Mouse (Mus musculus) kidney, postnatal 25 days (tissue): ENCODE data around the gene Rab32.
"Not testable (repeated sequence)": the region's sequence is repeated elsewhere in the genome, so short reads cannot be mapped to it uniquely, and the experiment has no call there.

Experiments
- DNase-seq, 2 experiments: peaks; one replicate each; pipeline ENCODE4 v3.0.0; 2021; ENCODE audit warnings: mixed read lengths in 2 of 2

Gene Rab32

GRCm38 (mm10) chr10:10557570-10558336 is at the start of gene Rab32:
Rab32 (minus strand) TSS chr10:10558265.
- DNase-seq = peak; percentile 94 to 96

- DNase-seq = no peak
Measured at GRCm38 (mm10) chr10:10600771-10601170, 42.7 kb upstream of the Rab32 start.

GRCm38 (mm10) chr10:10597495-10597894 is 39.4 kb upstream of the Rab32 start:
- DNase-seq = not testable (repeated sequence)

GRCm38 (mm10) chr10:10580811-10581210 is 22.7 kb upstream of the Rab32 start:
- no peak for DNase-seq

GRCm38 (mm10) chr10:10579821-10580220 is 21.8 kb upstream of the Rab32 start:
- no peak for DNase-seq

- no peak for DNase-seq
Measured at GRCm38 (mm10) chr10:10558337-10558711, 259 bp upstream of the Rab32 start.

GRCm38 (mm10) chr10:10557085-10557484 is 980 bp downstream of the Rab32 start:
- peak; percentile 81 to 87 for DNase-seq

- no peak for DNase-seq
Measured at GRCm38 (mm10) chr10:10555676-10556075, 2.4 kb downstream of the Rab32 start.

- no peak for DNase-seq
Measured at GRCm38 (mm10) chr10:10555221-10555620, 2.8 kb downstream of the Rab32 start.

- no peak for DNase-seq
Measured at GRCm38 (mm10) chr10:10550134-10550533, 7.9 kb downstream of the Rab32 start.

GRCm38 (mm10) chr10:10546623-10547022 is 11.4 kb downstream of the Rab32 start:
- no peak for DNase-seq

GRCm38 (mm10) chr10:10544955-10545354 is 13.1 kb downstream of the Rab32 start:
- DNase-seq = no peak
